Mouse (Mus musculus) thymus, postnatal 0 days (tissue): ENCODE measurements around the gene Slc24a3. TPM values are rescaled to one million over a fixed set of nuclear protein-coding genes. Genes with fewer than 3 reads are reported as not detected.
A peak's percentile ranks its signal among the peaks of the same experiment; 100 is the strongest.

Experiments
- DNase-seq: peaks from one replicate; pipeline ENCODE4 v3.0.0-alpha.2; 2015; ENCODE audit warnings: low spot score
- polyA plus RNA-seq: library from polyadenylated mRNA; unstranded; fragments of >200 nt; fragmentation: Nextera tagmentation; extraction: Ambion mirVana; gene quantifications from 2 replicates; pipeline ENCODE4 v1.2.1, GENCODE M21; 2015

Gene Slc24a3
- polyA plus RNA-seq, 1 experiment from 2014 or later, result 0.64 TPM

DNA sequence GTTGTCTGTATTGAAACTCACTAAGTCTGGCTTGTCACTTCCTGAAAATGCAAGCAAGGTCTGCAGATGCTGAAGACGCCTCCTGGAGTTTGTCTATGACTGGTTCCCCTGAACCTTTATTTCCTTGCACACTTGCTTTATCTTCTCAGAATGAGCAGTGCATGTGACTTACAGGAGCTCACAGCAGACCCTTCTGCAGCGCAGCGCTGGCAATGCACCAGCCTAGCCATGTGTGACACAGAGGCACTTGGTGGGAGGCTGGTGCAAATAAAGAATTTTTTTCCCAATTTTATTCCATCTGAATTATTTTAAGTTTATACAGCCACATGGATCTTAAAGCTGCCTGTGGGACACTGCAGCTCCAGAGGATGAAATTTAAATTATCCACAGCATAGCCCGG, 452.1 kb downstream of the Slc24a3 start:
- no peak for DNase-seq

DNA sequence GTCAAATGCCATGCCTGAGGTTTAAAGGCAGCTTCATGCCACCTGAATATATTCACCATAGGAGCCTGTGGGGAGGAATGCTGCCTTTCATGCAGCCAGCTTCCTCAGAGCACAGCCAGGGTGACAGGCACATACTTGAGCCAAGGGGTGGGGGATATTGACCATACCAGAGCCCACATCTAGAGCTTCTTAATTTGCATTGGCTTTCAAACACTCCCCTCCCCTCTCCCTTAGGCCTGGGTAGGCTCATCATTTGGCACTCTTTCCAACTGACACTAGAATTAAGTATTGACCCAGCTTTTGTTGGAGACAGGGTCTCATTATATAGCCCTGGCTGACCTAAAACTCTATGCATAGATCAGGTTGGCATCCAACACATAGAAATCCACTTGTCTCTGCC, 453.2 kb downstream of the Slc24a3 start:
- DNase-seq, result no peak

DNA sequence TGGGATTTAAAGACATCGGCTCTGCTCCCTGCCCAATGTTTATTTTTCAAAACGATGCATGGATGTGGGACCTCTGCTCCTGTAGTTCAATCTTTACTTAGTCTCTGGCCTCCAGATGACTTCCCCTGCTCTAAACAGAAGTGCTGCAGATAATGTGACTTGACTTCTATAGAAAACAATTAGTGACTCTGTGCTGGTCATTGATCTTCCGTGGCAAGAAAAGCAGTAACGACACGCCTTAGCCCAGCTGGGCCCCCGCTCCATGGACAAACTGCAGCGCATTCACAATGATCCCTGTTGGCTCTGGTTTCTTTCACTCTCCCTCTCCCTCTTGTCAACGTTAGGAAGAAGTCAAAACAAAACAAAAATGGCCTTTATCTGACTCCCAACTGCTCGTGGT, 453.6 kb downstream of the Slc24a3 start:
- DNase-seq, result no peak

DNA sequence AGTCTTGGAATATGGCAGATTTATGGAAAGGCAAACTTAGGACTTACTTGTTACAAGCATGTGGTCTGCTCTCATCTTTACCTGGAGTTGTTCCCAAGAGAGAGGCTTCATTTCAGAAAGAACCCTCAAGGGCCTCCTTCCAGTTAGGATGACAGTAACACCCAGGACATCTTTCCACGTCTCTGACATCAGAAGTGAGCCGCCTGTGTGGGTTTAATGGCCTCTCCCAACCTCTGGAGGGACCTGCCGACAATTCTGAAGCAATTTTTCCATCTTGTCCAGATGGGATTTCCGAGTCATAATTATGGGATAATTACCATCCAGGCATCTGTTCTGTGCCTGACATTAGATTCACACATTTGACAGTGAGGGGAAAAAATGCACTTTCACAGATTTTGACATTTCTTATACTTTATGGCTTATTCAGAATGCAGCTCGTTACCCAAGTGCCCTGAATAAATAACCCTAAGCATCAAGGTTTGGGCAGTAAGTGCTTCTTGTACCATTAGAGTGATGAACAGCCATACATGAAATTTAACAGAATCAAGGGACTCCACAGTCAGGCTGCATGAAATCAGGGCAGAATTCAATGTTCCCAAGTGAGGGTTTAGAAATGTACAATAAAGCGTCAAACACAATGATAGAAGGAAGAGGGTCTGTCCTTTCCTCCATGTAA, 463.7 kb downstream of the Slc24a3 start:
- DNase-seq, result no peak

DNA sequence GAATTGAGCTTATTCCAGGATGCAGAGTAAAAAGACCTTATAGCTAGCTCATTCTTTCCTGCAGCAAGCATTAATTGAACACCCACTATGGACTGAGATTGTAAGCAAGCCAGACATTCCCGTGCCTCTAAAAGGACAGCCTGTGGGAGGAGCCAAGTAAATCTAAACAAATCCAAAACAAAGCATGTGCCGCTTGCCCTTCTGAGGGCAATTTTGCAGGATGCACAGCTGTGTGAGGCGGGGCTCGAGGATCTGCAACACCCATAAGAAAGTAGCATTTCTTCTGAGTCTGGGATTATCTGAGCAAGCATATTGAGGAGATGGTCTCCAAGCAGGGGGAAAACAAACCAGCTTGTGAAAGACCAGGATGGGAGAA, 464.2 kb downstream of the Slc24a3 start:
- DNase-seq, result no peak

DNA sequence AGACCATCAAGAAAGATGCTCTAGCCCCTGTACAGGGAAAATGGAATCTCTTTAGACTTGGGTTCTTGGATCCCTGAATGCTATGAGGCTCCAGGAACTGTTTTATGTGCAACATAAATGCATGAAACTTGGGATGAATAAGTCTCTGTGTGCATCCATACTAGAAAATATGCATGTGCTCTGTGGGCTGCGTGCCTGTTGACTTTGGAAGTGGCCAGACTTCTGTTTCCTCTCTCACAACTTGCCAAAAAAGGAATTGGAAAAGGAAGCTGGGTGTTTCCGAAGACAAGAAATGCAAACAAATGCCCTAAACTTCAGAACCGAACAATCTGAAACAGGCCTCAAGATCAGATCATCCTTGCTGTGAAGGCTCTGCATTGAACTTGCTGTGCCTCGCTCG, 466.3 kb downstream of the Slc24a3 start:
- DNase-seq, result no peak

DNA sequence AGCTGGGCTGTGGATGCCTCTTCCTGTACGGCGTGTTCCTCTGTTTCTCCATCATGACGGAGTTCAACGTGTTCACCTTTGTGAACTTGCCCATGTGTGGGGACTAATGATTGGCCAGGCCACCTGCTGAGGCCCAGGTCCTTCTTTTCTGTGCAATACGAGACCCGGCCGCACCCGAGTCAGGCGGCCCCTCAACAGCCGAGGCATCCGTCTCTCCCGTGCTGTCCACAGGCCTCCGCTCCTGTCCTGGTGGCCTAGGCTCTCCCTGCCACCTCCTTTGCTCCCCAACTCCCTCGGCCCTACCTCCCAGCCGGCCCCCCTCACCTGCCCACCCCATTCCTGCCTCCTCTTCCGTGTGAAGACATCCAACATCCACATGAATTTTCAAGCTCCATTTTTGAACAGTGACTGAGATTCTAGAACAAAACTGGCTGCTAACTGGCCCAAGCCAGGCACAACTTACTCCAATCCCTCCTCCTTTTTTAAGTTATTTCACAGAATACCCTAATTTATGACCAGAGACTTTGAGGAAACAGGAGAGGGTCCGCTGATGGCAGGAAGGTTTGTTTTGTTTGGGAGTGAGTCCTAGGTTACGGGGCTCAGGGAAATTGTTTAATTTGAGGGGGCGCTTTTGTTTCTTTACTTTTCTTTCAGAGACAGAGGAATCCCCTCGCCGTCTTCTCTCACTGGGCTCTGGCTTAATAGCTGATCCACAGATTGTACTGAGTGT, 472.9 kb downstream of the Slc24a3 start:
- DNase-seq, result no peak

DNA sequence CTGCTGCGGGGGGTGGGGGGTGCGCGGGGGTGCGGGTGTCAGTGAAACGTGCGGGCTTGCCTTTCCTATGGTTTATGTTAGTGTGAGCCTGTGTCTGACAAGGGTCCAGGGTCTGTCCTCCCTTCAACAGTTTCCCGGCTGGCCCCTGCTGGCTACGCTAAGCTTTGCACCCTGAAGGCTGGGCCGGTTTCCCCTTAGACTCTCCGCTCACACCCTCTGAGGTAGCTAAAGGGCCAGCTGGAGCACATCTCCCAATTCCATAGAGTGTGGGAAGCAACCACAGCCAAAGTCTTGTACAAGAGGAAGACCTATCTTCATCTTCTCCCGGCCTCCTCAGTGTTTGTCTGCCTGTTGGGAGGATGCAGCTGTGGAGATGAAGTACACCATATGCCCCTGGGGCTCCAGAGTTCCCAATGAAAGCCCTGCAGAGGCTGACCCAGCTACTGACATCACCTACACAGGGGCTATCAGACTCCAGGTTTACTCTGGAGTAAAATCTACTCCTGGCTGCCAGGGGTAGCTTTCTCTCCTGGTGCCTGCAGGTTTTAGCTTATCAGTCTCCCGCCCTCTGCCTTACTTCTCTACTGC, 487.9 kb downstream of the Slc24a3 start:
- DNase-seq, result no peak

DNA sequence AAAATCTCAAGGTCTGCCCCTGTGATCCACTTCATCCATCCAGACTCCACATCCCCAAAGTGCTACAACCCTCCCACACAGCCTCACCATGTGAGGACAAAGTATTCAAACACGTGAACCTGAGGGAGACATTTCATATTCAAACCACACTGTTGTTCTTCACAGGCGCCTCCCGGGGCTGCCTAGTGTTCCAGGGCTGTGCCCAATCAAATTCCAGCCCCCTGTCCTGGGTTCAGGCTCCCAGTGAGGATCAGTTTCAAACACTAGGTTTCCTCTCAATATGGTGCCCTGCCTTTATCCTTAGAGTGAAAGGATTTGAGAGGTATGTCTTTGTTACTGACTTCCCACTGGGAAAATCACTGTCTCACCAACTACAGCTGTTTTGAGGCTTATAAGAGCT, 488.6 kb downstream of the Slc24a3 start:
- no peak for DNase-seq

DNA sequence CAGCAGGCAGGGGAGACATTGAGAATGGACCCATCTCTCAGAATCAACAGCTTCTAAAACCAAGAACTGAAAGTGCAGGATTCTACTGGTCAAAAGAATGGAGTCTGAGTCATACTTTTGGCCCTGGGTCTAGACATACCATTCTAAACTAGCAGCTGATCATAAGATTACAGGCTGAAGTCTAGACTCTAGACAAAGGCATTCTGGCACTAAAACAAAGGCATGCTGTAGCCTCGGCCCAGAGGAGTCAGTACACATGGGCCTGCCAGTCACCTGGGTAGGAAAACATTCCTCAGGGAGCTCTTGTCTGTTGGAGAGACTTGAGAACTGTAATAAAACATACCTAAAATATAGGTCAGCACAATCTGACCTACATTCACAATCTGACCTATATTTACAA, 489.2 kb downstream of the Slc24a3 start:
- DNase-seq, result no peak

DNA sequence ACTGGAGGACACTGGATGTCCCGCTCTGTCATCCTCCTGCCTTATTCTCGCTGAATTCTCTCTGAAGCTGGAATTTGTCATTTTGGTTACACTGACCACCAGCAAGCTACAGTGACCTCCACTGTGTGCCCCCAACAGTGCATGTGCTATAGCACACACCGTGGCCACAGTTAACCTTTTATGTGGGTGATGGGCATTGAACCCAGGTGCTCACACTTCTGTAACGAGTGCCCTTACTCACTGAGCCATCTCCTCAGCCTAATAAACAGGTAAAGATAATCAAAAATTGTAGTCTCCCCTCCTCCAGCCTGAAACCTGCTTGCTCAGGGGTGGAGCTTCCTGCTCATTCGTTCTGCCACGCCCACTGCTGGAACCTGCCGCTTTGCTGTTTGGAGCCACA, 493.7 kb downstream of the Slc24a3 start:
- DNase-seq, result no peak

DNA sequence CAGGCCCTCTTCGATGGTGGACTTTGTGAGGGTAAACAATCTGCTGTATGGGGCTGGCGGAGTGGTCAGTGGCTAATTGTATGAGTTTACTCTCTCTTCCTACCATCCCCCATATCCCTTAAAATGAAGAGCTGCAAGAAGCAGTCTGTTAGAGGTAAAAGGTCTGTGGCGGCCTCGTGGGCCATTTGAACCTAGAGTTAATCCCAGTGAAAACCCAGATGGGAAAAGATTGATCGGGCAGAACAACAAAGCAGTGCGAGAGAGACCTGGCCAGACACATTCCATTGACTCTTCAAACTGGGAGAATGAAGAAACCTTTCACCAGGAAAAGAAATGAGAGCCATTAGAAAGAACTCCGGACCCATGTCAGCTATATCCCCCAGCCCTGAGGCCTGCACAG, 496.3 kb downstream of the Slc24a3 start:
- DNase-seq, result no peak

DNA sequence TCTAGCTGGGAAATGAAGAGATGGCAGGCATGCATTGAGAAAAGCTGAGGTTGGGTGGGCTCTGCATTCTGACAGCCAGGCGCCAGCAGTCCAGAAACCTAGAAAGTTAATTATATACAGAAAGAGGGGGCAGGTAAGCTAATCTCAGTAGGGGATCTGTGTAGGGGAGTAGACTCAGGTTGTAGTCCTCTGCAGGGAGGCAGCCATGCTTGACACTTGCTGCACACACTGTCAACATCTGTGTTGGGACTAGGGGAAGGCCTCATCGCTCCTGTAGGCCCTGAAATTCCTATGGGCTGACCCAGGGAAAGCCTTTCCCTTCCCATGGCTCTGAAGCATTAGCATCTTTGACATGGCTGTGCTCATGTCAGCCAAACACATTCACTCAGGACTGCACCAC, 496.8 kb downstream of the Slc24a3 start:
- no peak for DNase-seq

DNA sequence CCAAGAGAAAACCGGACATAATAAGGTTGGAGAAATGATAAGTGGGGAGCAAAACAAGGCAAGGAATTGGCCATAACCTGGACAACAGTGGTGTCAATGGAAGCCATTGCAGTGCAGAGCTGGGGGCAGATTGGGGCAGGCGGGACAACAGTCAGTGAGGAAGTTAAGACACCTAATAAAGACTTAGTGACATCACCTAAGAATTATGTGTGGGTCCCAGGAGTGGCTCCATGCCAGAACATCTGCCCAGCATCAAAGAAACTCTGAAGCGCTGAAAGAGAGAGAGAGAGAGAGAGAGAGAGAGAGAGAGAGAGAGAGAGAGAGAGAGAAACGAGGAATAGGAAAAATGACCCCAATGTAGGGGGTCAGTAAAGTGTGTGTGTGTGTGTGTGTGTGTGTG, 500.6 kb downstream of the Slc24a3 start:
- no peak for DNase-seq

DNA sequence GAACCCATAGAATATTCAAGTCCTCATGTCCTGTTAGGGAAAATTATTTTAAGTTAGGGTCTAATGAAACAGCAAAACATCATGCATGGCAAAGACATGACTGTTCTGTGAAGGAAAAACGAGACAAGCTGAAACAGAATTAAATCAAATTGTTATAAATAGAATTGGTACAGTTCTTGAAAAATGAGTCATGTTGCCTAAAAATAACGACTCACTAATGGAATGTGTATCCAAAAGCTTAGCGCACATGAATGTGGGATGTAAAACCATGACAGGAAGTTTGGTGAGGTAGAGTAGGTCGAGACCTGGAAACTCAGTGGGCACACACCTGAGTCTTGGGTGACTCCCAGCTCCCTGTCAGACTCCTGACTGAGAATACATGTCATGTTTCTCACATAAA, 502.6 kb downstream of the Slc24a3 start:
- DNase-seq, result no peak

DNA sequence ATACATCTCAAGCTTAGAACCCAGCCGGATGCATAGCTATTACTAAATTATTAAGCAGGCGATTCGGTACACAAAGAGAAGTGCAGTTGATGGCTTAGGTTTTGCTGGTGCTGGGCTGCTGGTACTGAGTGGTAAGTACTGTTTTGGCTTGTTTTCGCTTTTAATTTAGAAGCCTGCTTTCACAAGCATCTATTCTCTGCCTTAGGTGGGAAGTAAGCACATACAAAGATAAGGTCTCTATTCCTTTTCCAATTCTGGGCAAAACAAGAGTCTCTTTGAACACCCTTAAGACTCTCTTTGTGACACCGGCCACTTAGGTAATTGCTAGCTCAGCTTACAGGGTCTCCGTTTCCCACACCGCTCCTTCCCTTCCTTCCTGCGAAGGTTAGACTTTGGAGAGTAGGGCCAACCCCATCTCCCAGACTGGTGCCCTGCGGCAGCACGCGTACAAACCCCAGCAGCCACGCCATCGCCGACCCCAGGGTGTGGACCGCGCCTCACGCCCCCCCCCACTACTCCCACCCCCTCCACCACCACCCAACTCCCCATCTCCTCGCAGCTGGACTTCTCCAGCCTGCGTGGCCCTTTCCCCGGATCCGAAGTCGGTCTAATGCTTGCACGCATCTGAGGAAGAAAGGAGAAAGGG, 507.1 kb downstream of the Slc24a3 start:
- DNase-seq, result peak; percentile 4

DNA sequence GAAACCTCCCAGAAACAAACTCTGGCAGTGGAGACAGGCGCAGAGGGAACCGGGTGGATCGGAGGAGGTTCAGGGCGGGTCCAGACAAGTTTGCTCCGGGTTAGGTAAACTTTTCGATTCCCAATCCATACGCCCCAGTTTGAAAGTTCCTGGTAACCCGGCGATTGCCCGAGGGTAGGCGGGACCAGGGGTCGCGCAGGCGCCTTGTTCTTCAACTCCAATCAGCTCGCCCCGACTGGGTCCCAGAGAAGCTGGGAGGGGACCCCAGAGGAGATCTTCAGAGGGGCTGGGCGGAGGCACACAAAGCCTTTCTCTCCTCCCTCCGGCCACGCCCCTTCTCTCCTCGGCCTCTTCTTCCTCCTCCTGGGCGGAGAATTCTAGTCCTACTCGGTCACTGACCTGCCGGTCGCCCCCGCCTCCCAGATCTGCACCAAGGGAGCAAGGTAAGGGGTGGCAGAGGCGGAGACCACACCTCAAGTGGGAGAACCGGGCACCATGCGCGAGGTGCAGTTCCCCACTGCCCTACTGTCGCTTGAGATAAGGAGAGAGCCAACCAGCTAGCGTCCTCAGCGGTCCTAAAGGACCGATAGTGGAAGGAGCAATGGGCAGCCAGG, 507.7 kb downstream of the Slc24a3 start, which contains the start of gene Rin2:
Gene Rin2 (plus strand): TSS at position 74 of the 614 bp plus-strand sequence.
- DNase-seq, result peak; percentile 43

DNA sequence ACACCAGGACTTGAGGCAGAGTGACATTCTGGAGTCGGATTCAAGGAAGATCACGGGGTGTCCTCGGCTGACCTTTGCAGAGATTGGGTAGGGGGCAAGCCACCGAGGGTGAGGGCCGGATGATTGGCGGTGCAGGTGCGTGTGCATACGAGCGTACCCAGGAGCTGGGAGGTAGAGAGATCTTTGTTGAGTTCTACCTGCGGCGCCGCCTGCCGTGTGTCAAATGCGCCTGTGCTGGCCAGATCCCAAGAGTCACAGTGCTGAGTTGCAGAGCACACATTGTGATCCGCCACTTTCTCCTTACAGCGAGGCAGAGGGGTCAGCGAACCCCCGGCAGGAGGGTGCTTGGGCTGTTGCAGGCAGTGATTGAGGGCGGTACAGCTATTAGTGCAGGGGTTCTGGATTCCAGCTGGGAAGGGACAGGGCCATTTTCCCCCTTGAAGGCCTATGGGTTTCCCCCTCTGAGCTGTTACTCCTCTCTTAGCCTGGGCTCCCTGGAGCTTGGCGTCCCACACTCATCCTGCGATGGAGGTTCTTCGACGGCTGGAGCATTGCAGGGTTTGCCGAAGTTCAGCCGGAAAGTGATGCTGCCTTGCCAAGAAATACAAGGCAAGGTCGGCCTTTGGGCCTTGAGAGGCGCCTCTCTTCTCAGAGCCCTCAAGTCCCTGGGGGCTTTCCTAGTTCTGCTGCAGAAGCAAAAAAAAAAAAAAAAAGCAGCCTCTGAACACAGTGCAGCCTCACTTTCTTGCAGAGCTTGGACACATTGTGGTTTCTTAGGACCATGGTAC, 508.4 kb downstream of the Slc24a3 start:
- peak; percentile 17 for DNase-seq

DNA sequence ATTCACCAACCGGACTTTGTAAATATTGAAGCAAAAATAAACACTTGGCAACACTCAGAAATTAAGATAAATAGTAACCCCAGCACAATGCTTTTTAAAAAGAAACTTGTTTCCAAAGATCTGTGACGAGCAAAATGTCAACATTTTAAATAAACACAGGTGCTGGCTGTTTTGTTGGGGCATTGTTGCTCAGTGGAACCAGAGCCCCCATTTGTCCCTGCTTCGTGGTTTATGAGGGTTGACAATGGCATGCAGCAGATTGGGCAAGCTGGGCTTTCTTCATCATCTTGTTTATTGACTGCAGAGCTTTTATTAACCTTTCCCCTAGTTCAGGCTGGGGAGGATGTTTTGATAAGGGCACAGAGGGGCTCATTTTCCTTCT, 509.0 kb downstream of the Slc24a3 start:
- DNase-seq, result no peak

DNA sequence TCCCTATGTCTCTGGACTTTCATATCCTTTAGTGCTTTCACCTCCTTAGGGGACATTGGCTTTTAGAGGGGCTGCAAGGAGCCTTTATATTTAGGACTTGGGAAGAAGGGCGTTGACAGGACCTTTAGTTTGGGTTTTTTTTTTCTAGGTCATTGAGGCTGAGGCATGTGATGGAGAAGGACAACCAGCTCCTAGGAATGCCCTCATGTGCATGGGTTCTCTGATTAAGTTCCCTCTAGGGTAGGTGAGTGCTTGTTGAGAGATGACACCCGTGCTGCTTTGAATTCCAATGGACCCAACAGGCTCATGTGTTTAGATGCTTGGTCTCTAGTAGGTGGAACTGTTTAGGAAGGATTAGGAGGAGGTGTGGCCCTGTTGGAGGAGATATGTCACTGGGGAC, 509.4 kb downstream of the Slc24a3 start:
- no peak for DNase-seq

DNA sequence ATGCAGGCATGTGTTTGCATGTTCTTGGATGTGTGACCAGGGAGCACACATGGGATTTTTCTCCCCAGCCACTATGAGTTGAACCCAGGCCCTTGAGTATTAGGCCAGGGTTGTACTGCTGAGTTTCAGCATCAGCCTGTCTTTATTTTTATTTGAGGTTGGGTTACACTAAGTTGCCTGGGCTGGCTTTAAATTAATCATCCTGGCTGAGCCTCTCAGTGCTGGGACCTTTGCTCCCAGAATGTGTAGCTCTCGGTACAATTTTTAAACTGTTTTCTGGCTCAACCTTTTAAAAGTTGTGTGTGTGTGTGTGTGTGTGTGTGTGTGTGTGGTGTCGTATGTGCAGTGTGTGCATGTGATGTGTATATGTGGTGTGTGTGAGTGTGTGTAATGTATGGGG, 512.6 kb downstream of the Slc24a3 start:
- DNase-seq, result no peak
